Mouse (Mus musculus): Measurements from ENCODE around the gene Usp43.

Usp43 gene

GRCm38 (mm10) chr11:67808051-67808450 lies 113.9 kb downstream of the Usp43 start:
- no peak for DNase-seq (ENCODE audit: low spot score)

DNA sequence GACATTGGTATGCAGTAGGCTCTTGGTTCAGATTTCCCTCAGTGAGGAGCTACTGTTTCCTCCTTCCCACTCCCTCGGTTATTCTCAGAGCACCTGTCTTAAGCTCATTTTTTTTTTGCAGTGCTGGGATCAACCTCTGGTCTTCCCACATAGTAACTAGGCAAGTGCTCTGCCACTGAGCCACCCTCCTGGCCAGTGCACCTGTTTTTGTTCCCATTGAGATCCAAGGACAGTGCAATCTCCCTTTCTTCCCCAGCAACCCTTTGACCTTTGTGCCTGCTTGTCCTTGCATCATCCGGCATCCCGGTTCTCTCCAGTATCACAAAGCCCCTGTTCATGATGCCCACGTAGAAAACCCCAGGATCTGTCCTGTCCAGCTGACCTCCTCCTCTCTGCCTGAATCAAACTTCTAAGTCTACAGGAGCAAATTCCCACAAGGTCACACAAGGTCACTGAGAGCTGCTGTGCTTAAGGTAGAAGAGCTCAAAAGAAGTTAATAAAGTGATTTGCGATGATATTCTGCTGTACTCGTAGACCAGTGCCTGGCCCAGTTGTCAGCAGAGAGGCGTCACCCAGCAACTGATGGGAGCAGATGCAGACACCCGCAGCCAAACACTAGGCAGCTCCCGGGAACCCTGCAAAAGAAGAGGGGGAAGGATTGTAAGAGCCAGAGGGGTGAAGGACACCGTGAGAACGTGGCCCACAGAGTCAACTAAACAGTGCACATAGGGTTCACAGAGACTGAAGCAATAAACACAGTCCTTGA lies 114.9 kb downstream of the Usp43 start:
- DNase-seq (ENCODE audit: low spot score): no peak

DNA sequence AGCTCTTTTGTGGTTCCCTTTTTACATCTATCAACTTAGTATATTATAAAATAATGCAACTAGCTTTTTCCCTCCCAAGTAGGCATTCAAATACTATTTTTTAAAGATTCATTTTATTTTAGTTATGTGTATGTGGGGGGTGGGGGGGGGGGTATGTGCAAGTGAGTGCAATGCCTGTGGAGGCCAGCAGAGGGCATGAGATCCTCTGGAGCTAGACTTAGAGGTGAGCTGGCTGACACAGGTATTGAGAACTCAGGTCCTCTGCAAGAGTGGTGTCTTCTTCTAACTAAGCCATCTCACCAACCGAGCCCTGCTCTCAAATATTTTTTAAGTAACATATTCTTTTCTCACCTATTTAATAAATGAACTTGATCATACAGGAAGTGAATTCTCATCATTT lies 116.4 kb downstream of the Usp43 start:
- DNase-seq (ENCODE audit: low spot score): no peak
